Mouse (Mus musculus): ENCODE data around the gene Grid2.

DNA sequence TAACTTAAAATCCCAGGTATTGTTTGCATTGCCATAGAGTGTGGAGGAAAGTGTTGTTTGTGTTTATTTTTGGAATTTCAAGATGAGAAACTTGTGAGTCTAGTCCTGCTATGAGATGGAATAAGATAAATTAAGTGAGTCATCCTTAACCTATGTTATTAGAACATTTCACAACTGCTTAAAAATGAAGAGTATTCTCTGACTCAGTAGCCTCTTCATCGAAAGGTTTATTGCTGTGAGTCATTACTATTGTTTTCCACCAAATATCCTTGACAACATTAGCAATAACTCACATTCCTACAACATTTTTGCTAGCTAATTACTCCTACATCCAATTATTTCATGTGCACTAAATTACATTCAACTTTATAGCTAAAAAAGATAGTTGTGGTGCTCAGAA, 91.3 kb downstream of the Grid2 start:
- TF ChIP-seq CTCF (conservative IDR thresholded peaks at IDR 0.05; ENCODE audit: low read length) (no peak), NANOG (IDR thresholded peaks at IDR 0.05; ENCODE audit: borderline replicate concordance, low read length) (no peak)

Data from E14TG2a.4 (cell line).